Mouse (Mus musculus): ENCODE measurements around the gene Cmtm5.

DNA sequence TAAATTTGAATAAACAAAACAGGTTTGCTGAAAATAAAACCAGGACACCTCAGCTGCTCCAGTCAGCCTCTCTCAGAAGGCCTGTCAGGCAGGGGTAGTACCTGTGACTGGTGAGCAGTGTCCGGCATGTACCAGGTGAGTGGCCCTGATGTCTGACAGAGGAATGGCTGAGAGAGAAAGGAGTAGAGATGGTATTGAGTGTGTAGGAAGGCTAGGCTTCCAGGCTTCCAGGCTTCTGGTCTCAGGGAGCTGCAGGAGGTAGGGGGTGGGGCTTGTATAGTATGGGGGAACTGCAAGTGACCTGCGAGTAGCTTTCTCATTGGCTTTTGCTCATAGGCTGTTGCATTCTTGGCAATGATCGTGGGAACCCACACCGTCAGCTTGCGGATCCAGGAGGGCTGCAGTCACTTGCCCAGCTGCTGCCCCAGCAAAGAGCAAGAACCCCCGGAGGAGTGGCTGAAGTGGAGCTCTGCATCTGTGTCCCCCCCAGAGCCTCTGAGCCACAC lies 3.4 kb upstream of the Cmtm5 start, which contains the start of gene Il25:
- TF ChIP-seq CTCF (IDR thresholded peaks at IDR 0.05; ENCODE audit: low read depth, low read length) (no peak), POLR2A (IDR thresholded peaks at IDR 0.05; ENCODE audit: extremely low read depth, insufficient read depth, low read length) (no peak)
